Mouse (Mus musculus) T-helper 2 cell (primary cell): ENCODE measurements around the gene Gm4070.
"Not testable (repeated sequence)": the region's sequence is repeated elsewhere in the genome, so short reads cannot be mapped to it uniquely, and the experiment has no call there.

ENCODE experiments used
- in situ Hi-C: fragments of 300-600 bp; cut with MboI, MseI; formaldehyde crosslinking; loops from one replicate; pipeline ENCODE4 v1.15.1; 2025; ENCODE audit warnings: high pct_unique_total_duplicates

Gene Gm4070

DNA sequence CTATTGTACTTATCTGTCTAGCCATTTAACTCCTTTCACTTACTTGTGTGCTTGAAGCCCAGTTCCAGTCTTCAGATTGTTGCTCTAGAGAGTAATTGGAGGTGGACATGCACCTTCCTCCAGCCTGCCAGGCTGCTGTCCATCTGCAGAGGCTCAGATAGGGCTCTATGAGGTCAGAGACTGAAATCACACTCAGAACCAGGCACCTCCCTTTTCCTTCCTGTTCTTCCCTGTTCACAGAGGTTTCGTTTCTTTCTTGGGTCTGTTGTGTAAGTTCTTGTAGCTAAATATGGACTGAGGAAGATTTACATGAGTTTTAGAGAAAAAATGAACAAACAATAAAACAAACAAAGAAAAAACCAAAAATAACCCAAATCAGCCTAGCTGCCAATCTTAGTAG, at the start of gene Gm4070:
Gene Gm4070 (minus strand): TSS at position 156 of the 400 bp plus-strand sequence.
- in situ Hi-C loops = not testable (repeated sequence)

DNA sequence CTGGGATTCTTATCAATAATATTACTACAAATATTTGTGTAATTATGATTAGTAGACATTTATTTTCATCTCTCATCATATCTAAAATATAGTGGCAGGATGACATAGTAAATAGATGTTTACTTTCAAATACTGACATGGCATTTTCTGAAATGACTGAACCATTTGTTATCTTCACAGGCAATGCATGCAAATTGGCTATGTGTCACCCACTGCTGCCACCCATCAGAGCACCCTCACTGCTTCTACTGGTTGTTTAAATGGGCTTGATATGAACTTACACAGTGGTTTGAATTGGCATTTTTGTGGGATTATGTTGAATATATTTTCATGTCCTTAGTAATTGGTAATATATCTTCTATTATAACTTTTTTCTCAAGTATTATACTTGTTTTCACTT, 773 bp upstream of the Gm4070 start:
- in situ Hi-C loops = not testable (repeated sequence)

GRCm38 (mm10) chr7:105952408-105952807, 1.4 kb downstream of the Gm4070 start:
- in situ Hi-C loops = not testable (repeated sequence)

- in situ Hi-C loops = not testable (repeated sequence)
These were observed 8.5 kb downstream of the Gm4070 start for GRCm38 (mm10) chr7:105945238-105945637.

DNA sequence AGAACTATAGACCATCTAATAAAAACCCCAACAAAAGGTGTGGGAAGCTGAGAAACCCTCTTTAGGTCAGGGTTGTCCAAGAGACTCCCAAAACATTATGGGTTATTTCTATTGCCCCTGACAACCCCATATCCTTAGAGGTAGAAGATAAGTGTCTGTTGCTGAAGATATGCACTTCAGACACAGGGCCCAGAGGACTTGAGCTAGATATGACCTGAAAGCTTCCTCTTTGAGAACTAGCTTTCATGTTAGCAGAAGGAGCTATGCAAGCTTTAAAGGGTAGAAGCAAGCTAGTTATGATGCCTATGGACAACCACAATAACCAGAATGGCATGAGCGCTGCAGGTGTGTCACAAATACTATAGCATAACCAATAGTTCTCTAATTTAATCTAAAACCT, 21.6 kb downstream of the Gm4070 start:
- in situ Hi-C loops = not testable (repeated sequence)

DNA sequence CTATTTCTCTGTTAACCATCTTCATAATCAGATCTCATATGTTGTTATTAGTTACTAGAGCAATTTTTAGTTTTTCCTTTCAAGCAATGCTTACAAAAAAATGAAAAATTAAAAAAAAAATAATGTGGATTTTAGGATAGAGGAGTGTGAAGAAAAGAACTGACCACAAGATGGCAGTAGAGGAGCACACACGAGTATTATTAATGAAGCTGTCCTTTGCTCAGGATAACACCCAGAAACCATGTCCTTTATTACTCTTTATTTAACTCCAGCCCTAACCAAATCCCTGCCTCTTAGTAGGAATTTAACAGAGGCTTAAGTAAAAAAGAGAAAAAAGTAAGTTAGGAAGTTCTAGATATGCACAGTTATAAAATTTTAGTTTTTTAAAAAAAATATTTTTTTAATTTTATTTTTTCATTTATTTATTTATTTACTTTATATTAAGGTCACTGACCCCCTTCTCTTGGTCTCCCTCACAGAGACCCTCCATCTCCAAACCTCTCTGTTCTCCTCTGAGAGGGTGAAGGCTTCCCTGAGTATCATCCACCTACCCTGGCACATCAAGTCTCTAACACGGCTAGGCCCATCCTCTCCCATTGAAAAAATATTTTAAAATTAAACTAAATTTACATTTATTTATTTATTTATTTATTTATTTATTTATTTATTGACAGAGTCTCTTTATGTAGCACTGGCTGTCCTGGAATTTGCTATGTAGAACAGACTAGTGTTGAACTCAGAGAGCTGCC, 70.0 kb downstream of the Gm4070 start:
- in situ Hi-C loops = not testable (repeated sequence)

GRCm38 (mm10) chr7:105879717-105880484, 73.9 kb downstream of the Gm4070 start:
- in situ Hi-C loops = not testable (repeated sequence)

DNA sequence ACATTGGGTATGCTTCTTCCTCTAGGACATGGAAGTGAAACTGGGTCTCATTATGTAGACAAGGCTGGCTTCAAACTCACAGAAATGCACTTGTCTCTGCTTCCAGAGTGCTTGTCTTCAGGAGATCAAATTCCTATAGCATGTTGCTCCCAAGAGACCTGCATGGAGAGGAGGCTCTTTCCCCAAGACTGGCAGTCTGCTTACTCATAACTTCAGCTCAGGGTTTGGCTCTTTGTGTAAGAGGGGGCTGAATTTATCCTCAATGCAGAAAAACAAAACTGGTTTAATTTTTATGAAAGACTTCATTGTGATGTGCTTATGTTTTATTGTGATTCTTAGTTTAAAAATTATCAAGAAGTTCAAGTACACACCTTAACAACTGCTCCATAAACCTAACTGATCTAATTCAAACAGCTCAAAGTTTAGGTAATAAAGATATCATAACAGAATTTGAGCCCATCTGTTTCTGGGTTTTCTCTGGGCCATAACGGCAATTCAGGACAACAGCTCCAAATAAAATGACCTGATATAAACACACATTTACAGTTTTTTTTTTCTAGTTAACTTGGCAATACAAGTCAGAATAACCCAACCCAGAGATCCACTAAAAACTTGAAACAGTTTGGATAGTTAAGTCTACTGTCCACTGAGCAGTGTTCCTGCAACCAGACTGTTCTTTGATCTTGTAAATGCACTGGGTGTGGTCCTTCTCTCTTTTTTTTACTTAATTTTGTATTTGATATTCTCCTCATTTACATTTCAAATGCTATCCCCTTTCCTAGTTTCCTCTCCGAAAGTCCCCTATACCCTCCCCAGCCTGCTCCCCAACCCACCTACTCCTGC, 97.8 kb downstream of the Gm4070 start:
- in situ Hi-C loops = not testable (repeated sequence)
